Mouse (Mus musculus) gonadal fat pad, adult 2 months (tissue): ENCODE data around the gene Arhgef15. TPM values are rescaled to one million over a fixed set of nuclear protein-coding genes. Genes with fewer than 3 reads are reported as not detected.
"Not testable (repeated sequence)": the region's sequence is repeated elsewhere in the genome, so short reads cannot be mapped to it uniquely, and the experiment has no call there.

Source experiments
- DNase-seq: peaks from one replicate; pipeline ENCODE4 v3.0.0-alpha.2; 2012; ENCODE audit warnings: low read depth
- polyA plus RNA-seq: library from polyadenylated mRNA; depleted of rRNA; stranded (reverse); fragments of >200 nt; gene quantifications from 2 replicates; pipeline ENCODE4 v1.2.3, GENCODE M21; 2012; rRNA removed

The Arhgef15 gene
- 32.3 and 33.0 TPM in 2 replicates for polyA plus RNA-seq

DNA sequence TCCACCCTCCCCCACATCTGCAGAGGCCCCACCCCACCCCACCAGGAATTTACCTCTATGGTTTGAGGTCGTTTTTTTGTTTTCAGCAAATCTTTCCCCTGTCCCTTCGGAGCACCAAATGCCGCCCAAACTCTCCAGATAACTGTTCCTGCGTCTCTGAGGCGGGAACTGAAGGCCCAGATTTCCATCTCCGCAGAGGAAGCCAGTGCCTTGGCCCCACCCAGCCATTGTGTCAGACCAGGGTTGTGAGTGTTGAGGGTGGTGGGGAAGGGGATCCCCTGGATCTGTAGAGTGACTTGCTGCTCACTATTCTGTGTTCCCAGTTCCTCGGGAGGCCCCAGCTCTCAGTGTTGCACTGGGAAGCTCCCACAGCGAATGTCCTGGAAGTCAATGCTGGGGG lies at the start of gene Arhgef15:
Gene Arhgef15, minus strand, starts transcription at position 173 of the 400 bp plus-strand sequence.
- DNase-seq, result no peak

DNA sequence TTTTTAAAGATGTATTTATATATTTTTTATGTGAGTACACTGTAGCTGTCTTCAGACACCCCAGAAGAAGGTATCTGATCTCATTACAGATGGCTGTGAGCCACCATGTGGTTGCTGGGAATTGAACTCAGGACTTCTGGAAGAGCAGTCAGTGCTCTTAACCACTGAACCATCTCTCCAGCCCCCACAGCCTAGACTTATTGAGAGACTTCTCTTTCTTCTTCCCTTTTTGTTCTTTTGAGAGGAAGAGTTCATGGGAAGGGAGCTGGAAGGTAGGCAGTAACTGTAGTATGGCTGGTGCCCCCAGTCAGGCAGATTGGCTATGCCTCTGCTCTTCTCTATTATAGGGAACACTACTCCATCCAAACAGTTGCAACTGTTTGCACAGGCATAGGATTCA lies 49.3 kb upstream of the Arhgef15 start:
- not testable (repeated sequence) for DNase-seq

DNA sequence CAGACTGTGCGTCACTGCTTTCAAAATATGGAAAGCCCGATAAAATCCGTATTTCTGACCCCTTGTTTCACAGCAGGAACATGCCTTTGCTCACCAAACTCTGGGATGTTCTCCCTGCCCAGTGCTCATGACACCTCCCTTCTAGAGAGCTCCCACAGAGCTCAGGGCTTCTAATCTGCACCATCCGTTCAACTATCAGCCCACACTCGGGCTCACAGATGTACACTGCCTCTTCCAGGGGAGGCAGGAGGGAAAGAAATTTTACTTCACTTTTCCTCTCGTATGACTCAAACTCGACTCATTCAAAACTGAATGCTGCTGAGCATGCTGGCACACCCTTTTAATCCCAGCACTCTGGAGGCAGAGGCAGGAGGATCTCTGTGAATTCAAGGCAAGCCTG lies 47.9 kb upstream of the Arhgef15 start:
- DNase-seq, result no peak

DNA sequence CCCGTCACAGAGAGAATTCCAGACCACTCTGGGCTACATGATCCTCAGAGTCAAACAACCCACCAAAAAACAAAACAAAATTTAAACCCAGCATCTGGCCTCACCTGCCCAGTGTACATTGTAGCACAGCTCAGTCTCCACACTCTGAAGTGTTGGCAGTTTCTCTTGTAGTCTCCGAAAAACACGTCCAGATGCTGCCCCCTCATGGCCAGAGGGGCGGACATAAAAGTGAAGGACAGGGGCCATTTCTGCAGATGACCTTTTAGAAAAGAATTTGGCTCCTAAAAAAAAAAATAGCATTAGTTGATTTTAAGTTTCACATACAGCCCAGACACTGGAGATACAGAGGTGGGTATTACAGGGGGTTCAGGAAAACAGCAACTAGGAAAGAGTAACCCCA lies 46.3 kb upstream of the Arhgef15 start:
- DNase-seq, result no peak

DNA sequence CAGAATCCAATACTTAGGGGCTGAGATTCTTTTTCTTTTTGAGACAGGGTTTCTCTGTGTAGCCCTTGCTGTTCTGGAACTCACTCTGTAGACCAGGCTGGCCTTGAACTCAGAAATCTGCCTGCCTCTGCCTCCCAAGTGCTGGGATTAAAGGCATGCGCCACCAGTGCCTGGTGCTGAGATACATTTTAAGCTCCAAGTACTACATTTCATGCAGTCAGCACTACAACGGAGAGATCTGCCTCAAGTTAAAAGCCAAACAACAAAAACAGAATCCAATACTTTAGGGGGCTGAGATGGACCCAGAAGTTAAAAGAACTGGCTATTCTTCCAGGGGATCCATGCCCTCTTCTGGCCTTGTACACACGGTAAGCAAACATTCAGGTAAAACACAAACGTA lies 45.5 kb upstream of the Arhgef15 start:
- not testable (repeated sequence) for DNase-seq

DNA sequence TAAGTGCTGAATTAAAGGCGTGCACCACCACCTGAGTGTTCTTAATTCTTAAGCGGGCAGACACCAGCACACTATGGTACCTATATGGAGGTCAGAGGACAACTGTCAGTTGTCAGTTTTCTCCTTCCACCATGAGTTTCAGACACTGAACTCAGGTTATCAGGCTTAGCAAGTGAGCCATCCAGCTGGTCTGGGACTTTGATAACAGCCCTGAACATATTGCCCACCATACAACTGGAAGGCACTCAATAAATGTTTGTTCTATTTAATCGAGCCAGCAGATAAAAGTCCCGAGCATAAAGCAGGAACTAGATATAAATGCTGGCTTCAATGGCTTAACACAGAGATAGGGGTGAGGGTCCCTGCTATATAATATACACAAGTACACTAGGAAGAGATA lies 39.8 kb upstream of the Arhgef15 start:
- DNase-seq, result no peak

DNA sequence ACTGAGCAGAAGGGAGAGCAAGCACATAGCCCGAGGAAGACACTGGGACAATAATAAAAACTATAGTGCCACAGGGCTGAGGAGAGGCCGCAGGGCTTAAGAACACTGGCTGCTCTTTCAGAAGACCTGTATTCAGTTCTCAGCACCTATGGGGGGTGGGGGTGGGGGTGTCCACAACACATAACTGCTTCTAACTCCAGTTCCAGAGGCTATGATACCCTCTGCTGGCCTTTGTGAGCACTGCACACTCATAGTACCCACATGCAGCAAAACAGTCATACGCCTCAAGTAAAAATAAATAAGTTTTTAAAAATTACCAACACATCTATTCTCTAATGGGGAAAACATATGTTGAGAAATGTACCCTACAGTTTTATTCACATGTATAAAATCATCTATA lies 37.1 kb upstream of the Arhgef15 start:
- DNase-seq, result no peak

DNA sequence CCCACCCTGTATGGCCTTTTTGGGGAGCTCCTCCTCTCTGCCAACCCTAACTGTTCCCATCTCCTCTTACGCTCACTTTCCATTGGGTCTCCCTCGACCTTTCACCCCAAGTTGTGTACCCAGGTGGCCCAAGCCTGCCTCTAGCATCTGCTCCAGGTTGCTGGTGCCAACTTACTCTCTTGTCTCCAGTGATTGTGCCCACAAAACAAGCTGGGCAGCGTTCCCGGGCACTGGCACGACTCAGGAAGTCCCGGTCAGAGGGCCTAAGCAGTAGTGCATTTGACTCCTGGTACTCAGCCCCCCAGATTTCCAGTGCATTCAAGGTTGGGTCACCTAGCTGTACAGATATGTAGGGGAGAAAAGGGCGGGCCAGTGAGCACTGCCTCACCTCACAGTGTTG lies 35.8 kb upstream of the Arhgef15 start:
- DNase-seq, result no peak

DNA sequence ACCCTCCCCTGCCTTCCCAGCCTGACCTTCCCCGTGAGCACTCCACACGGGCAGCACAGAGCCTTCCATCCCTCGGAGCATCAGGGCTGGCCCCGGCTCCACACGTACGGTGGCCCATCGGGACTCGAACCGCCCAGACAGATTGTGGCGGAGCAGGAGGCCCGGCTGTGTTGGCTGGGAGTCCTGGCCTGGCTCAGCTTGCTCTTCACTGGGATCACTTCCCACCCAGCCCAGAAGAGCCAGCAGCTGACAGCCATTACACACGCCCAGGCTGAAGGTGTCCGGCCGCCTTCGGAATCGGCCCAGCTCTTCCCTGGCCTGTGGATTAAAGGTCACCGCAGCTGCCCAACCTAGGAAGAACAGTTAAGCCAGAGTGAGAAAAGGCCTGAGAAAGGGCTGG lies 31.1 kb upstream of the Arhgef15 start:
- DNase-seq, result no peak

DNA sequence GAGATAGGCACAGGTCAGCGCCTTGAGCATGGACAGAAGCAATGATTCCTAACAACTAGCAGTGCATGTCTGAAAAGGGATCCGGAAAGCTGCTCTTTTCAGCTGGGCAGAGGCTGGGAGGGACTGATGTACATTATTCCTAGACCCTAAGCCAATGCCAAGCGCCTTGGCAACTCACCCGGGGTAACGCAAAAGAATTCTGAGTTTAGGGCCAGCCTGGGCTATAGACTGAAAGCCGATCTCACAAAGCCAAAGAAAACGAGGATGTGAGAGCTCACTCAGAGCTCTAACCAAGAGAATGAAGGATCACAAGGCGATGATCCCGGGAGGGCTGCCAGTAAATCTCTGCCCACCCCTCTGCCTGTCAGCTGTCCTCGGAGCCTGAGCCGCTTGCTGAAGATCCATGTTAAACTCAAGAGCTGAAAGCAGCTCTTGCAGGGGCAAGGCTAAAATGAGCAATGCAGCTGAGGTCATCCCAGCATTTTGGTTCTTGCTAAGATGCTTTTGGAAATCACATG lies 30.1 kb upstream of the Arhgef15 start:
- no peak for DNase-seq

DNA sequence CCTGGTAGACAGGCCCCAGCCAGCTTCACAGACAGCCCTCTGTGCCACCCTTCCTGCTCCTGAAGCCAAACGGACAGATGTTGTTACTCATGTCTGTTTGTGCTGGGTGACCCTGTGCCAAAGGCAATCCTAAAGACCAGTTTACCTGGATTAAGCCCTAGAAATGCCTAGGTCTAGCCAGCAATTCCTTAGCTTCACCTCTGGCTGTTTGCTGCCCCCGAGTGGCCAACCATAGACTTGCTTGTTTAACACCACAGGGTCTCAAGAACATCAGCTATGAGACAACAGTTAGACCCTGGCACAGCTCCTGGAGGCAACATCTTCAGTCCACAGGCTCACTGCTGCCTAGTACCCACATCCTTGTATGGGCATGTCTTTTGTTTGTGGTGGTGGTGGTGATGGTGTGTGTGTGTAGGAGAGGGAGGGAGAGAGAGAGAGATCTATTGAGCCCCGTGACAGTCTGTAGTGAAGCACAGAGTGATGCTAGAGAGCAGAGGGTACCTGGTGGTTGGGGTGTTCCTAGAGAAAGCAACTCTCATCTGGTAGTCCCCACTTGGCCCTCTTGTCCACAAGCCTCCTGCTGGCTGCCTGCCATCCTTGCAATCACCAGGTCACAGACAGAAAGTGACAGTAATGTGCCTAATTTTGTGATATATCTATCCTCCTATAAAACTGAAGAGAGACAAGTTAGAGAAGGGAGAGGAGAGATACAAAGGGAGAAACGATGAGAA lies 25.5 kb upstream of the Arhgef15 start:
- DNase-seq, result peak; percentile 73

DNA sequence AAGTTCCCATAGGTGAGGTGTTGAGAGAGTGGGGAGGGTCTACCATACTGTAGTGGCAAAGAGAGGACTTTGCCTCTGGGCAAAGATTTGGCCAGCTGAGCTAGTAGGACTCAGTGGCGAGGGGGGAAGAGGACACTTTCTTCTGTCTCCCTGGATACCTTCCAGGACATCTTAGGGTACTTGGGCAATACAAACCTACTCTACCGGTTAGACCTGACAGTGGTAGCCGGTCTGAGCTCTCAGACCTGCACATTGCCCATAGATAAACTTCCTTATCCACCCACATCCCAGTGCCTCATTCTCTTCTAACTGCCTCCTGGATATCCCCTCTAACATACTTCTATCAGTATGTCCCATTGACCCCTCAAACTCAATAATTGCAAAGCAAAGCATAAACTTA lies 23.6 kb upstream of the Arhgef15 start:
- DNase-seq, result peak; percentile 87

DNA sequence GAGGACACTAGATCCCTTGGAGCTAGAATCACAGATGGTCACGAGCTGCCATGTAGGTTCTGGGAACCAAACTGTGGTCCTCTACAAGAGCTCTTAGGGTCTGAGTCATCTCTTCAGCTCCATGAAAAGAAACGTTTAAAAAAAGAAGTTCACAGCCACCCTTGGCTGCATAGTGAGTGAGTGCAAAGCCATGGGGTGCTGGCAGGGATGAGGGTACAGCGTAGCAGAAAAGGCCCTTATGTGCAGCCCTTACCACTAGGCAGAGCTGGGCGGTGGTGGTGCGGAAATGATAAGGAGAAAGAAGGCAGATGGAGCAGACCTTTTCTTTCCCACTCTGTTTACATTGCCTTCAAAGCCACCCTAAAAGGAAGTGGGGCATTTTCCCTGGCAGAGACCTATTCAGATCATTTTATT lies 22.0 kb upstream of the Arhgef15 start:
- DNase-seq, result no peak

DNA sequence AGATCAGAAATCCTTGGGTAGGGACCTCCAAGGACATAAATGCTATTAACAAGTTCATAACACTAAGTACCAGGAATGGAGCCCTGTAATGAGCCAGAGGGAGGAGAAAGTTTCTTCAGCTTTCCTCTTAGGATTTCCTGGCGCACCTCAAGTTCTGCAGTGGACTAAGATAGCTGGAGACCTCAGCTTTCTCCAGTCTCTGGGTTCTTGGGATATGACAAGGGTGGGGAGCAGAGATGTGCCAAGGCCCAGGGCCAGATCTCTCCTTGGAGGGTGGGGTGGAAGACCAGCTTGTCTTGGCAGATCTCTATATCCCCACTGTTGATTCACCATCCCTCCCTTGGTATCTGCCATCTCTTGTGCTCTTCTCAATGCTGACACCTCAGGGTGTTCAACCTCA lies 18.3 kb upstream of the Arhgef15 start:
- no peak for DNase-seq

DNA sequence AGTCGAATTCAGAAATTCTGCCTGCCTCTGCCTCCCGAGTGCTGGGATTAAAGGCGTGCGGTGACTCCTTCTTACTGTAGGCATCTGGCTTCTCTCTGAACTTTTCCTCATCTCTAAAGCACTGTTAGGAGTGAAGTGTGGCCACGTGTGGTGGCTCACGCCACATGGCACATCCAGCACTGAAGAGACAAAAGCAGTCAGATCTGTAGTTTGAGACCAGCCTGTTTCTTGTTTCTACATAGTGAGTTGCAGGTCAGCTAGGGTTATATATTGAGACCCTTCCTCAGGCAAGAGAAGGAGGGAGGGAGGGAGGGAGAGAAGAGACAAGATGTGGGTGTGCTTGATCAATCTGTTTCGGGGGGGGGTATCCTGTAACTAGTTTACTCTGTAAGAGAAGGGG lies 17.8 kb upstream of the Arhgef15 start, which contains the start of gene Rangrf:
Gene Rangrf, minus strand, starts transcription at position 101 of the 400 bp plus-strand sequence.
- no peak for DNase-seq

DNA sequence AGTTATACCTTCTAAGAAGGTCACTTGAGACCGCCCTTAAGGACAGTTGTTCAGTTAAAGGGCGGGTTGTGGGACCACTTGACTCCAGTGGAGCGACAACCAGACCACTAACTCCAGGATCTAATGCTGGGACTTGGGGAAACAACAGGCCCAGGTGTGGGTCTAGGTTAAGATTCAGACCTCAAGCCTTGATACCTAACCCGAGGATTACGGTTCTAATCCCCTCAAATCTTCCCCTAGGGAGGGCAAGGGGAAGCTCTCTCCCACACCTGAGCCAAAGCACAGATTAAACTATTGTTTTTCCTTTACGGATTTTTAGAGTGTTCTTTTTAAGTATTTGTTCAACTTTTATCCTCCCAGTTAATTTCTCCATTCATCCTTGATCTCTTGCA lies 16.8 kb upstream of the Arhgef15 start:
- no peak for DNase-seq

DNA sequence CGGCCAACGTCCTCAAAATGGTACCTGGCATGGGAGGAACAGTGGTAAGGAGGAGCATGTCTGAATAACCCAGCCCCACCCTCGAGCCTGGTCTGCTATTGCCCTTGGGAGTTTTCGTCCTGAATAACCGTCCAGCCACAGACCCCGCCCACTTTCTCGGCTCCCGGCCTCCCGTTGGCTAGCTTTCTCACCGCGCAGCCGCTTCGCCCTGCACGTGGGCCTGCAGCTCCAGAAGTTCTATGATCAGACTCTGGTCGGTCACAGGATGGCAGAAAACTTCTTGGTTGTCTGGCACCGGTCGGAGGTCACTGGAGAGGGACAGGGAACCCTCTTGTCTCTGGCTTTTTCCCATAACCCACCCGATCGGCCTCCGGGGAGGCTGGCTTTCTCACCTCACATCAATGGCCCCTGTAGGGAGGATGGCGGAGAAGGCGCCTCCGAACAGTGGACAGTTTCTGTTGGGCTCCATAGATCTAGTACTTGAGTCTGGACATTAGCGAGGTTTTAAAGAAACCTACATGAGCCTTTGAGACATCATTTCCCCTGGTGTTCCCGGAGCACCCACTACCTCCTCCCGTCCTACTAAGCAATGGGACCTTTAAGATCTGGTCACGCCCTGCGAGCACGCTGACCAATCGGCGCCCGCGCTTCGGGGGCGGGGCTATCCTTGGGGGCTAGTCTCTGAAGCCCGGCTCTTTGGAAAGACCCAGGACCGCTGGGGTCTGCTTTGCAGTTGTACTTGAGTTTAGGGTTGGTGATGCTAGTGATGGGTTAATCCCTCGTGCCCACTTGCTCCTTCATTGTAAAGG lies 16.2 kb upstream of the Arhgef15 start:
- DNase-seq, result not testable (repeated sequence)

DNA sequence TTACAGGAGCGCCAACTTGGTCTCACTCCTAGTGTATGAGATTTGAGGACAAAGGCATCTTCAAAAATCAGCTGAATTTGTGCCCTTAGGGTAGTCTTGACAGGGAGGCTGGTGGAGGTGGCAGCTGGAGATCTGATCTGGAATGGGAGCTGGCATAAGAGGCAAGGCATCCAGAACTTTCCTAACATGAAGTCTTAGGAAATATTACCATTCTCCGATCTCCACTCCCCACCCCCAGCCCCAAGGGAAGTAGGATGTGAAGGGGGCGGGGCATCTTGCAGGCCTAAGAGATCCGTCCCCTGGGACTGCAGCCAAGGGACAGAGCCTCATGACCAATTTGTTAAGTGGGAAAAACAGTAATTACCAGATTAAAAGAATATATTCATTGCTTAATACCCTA lies 13.0 kb upstream of the Arhgef15 start:
- DNase-seq, result peak; percentile 71

DNA sequence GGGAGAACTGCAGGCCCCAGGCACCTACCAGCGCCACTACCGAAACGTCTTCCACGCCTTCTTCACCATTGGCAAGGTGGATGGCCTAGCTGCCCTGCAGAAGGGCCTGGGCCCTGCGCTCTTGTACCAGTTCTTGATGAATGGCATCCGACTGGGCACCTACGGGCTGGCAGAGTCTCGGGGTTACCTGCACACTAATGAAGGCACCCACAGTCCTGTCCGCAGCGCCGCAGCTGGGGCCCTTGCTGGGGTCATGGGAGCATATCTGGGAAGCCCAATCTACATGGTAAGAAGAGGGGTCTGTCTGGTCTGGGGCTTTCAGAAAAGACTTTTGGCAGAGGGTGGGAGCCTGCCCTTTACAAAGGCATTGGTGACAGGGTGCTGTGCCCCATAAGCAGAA lies 11.5 kb upstream of the Arhgef15 start:
- DNase-seq, result no peak

DNA sequence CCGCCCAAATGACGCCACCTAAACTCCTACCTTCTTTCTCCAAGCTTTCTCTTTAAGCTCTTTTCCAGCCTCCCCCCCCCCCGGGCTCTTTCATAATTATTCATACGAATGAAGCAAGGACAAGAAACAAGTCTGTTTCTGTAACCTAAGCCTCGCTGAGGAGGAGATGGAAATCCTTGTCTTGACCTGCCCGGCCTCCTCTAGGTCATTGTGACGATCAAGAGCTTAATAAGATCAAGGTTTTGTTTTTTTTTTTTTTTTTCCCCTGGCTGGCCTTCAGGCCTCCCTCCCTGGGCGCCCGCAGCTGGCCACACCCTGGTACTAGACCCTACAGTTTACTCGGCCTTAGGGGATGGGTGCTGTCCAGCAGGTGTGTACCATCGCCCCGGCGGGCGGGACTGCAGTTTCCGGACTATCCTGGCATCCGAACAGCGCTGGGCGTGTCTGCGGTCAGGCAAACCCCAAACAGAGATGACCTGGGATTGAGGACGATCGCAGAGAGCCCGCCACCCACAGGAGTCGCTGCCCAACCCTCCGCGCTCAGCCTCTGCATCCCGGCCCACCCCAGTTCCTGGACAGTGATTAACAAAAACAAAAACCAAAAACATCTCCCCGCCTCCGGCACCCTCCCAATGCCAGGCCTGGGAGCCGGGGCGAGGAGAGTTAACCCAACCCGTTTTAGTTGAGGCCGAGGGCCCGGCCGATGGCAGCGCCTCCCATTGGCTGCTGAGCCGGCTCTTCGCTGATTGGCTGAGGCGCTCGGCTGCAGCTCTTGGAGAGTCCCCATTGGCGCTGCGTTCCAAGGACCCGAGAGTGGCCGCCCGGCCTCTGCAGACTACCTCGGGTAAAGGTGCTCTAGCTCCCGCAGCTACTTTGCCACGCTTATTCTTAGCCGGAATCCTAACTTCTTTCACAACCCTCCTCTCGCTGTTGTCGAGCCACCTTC lies 10.3 kb upstream of the Arhgef15 start, which contains the start of gene Slc25a35:
Gene Slc25a35, plus strand, starts transcription at position 795 of the 946 bp plus-strand sequence.
- DNase-seq, result peak; percentile 87

DNA sequence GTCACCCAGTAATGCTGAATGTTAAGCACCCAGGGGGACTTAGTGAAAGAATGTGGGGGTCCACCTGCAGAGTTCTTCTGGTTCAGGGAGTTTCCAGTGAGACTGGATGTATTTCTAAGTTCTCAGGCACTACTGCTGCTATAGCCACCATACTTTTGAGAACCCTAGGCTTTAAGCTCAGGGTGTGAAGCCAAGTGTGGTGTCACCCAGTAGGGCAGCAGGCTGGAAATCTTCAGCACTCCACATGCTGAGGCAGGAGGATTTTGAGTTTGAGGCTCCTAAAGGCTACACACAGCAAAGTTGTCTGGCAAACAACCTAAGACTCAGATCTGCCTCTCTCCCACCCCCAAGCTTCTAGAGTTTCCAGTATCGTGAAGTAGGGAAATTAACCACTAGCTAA lies 9.3 kb upstream of the Arhgef15 start:
- no peak for DNase-seq

DNA sequence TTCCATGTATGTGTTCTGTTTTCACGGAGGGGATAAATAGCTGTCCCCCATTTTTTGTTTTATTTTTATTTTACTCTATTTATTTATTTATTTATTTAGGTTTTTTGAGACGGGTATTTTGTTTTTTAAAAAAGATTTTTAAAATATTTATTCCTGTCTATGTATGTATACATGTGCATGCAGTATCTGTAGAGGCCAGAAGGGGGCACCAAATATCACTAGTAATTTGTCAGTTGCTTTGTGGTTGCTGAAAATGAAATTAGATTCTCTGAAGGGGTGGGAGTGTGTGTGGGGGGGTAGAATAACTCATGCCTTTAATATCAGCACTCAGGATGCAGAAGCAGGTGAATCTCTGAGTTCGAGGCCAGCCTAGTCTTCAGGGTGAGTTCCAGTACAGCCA lies 8.6 kb upstream of the Arhgef15 start:
- no peak for DNase-seq
